Mouse (Mus musculus) MEL (cell line): ENCODE measurements around the gene Ly6g5c. TPM values are rescaled to one million over a fixed set of nuclear protein-coding genes. Genes with fewer than 3 reads are reported as not detected.

Source experiments
- DNase-seq: peaks from one replicate; pipeline ENCODE4 v3.0.0; 2011; ENCODE audit warnings: low read depth, low spot score
- H3K27ac ChIP-seq: 2 replicates; pipeline ENCODE4 v1.5.1; 2012; ENCODE audit warnings: low read depth, mild to moderate bottlenecking, control low read depth, low read length, moderate library complexity; ENCODE audit not compliant: control insufficient read depth
- H3K27me3 ChIP-seq, 2 experiments: fragments of 150-350 bp in 1 of 2; sonication (generic) in 1 of 2; 2 replicates each; pipeline ENCODE4 v1.6.1; 2012; ENCODE audit warnings: low read length in 2 of 2, mild to moderate bottlenecking in 2 of 2, improper control_type of control experiment in 1 of 2, moderate library complexity in 1 of 2; ENCODE audit not compliant: insufficient read depth in 2 of 2, control insufficient read depth in 1 of 2
- H3K36me3 ChIP-seq, 2 experiments: 2 replicates each; pipeline ENCODE4 v1.6.1; 2012 to 2014; ENCODE audit warnings: low read length in 2 of 2, improper control_type of control experiment in 1 of 2, inconsistent platforms in 1 of 2, mild to moderate bottlenecking in 1 of 2; ENCODE audit not compliant: insufficient read depth in 2 of 2, control insufficient read depth in 1 of 2
- H3K4me1 ChIP-seq, 2 experiments: fragments of 150-350 bp in 1 of 2; sonication (generic) in 1 of 2; 2 replicates each; pipeline ENCODE4 v1.6.1; 2012; ENCODE audit warnings: low read length in 2 of 2, improper control_type of control experiment in 1 of 2, mild to moderate bottlenecking in 1 of 2; ENCODE audit not compliant: insufficient read depth in 2 of 2, control insufficient read depth in 1 of 2
- H3K4me3 ChIP-seq, 2 experiments: fragments of 150-350 bp in 1 of 2; sonication (generic) in 1 of 2; 2 replicates each; pipeline ENCODE4 v1.5.1; 2012; ENCODE audit warnings: low read depth in 2 of 2, low read length in 2 of 2, mild to moderate bottlenecking in 2 of 2, moderate library complexity in 2 of 2, control low read depth in 1 of 2, improper control_type of control experiment in 1 of 2; ENCODE audit not compliant: control insufficient read depth in 1 of 2, insufficient read depth in 1 of 2
- H3K79me2 ChIP-seq: 2 replicates; pipeline ENCODE4 v1.6.1; 2012; ENCODE audit warnings: mild to moderate bottlenecking, low read length, moderate library complexity; ENCODE audit not compliant: control insufficient read depth, poor library complexity, insufficient read depth
- H3K9ac ChIP-seq: 2 replicates; pipeline ENCODE4 v1.6.1; 2012; ENCODE audit warnings: low read depth, mild to moderate bottlenecking, control low read depth, low read length, moderate library complexity; ENCODE audit not compliant: control insufficient read depth, poor library complexity, severe bottlenecking
- H3K9me3 ChIP-seq: fragments of 150-350 bp; sonication (generic); replicated peaks from 2 replicates; pipeline ENCODE4 v1.6.1; 2012; ENCODE audit warnings: mild to moderate bottlenecking, low read length, improper control_type of control experiment, moderate library complexity; ENCODE audit not compliant: insufficient read depth
- BHLHE40 ChIP-seq: IDR thresholded peaks from 2 replicates; pipeline ENCODE4 v1.6.1; 2012; ENCODE audit warnings: low read depth, mild to moderate bottlenecking, inconsistent platforms, low read length, improper control_type of control experiment, borderline replicate concordance
- CHD1 ChIP-seq: IDR thresholded peaks from 2 replicates; pipeline ENCODE4 v1.6.1; 2012; ENCODE audit warnings: low read depth, mild to moderate bottlenecking, inconsistent platforms, low read length, improper control_type of control experiment
- CHD2 ChIP-seq: IDR thresholded peaks from 2 replicates; pipeline ENCODE4 v1.6.1; 2011; ENCODE audit warnings: low read length, improper control_type of control experiment
- CTCF ChIP-seq, 3 experiments: IDR thresholded peaks in 2 of 3; conservative IDR thresholded peaks in 1 of 3; 2 replicates each; pipeline ENCODE4 v1.5.1; 2011 to 2012; ENCODE audit warnings: low read length in 3 of 3, low read depth in 2 of 3, mild to moderate bottlenecking in 2 of 3, improper control_type of control experiment in 1 of 3, inconsistent platforms in 1 of 3, mixed read lengths in 1 of 3, moderate library complexity in 1 of 3; ENCODE audit not compliant: control insufficient read depth in 1 of 3, insufficient read depth in 1 of 3, poor library complexity in 1 of 3, severe bottlenecking in 1 of 3
- E2F4 ChIP-seq: IDR thresholded peaks from 2 replicates; pipeline ENCODE4 v1.6.1; 2011; ENCODE audit warnings: low read depth, low read length, improper control_type of control experiment, borderline replicate concordance
- ELF1 ChIP-seq: IDR thresholded peaks from 2 replicates; pipeline ENCODE4 v1.6.1; 2014; ENCODE audit warnings: low read depth, mild to moderate bottlenecking, inconsistent platforms, low read length, improper control_type of control experiment, moderate library complexity
- EP300 ChIP-seq, 2 experiments: IDR thresholded peaks; 2 replicates each; pipeline ENCODE4 v1.6.1; 2011; ENCODE audit warnings: improper control_type of control experiment in 2 of 2, low read length in 2 of 2, low read depth in 1 of 2, mild to moderate bottlenecking in 1 of 2
- ETS1 ChIP-seq: IDR thresholded peaks from 2 replicates; pipeline ENCODE4 v1.6.1; 2012; ENCODE audit warnings: low read depth, mild to moderate bottlenecking, inconsistent platforms, low read length, improper control_type of control experiment, moderate library complexity
- GABPA ChIP-seq: IDR thresholded peaks from 2 replicates; pipeline ENCODE4 v1.6.1; 2012; ENCODE audit warnings: low read depth, mild to moderate bottlenecking, inconsistent platforms, low read length, improper control_type of control experiment, moderate library complexity
- GATA1 ChIP-seq: IDR thresholded peaks from 2 replicates; pipeline ENCODE4 v1.6.1; 2011; ENCODE audit warnings: low read depth, low read length, improper control_type of control experiment
- HCFC1 ChIP-seq: IDR thresholded peaks from 2 replicates; pipeline ENCODE4 v1.6.1; 2012; ENCODE audit warnings: low read depth, mild to moderate bottlenecking, inconsistent platforms, low read length, improper control_type of control experiment, moderate library complexity
- JUND ChIP-seq: IDR thresholded peaks from 2 replicates; pipeline ENCODE4 v1.6.1; 2011; ENCODE audit warnings: low read depth, mild to moderate bottlenecking, improper control_type of control experiment, low read length
- KAT2A ChIP-seq: conservative IDR thresholded peaks from 2 replicates; pipeline ENCODE4 v1.6.1; 2012; ENCODE audit warnings: low read depth, low read length, improper control_type of control experiment, inconsistent platforms
- MAFK ChIP-seq: IDR thresholded peaks from 2 replicates; pipeline ENCODE4 v1.6.1; 2011; ENCODE audit warnings: low read depth, mild to moderate bottlenecking, low read length, improper control_type of control experiment, borderline replicate concordance
- MAX ChIP-seq: IDR thresholded peaks from 2 replicates; pipeline ENCODE4 v1.6.1; 2011; ENCODE audit warnings: low read length, improper control_type of control experiment
- MAZ ChIP-seq: IDR thresholded peaks from 2 replicates; pipeline ENCODE4 v1.6.1; 2012; ENCODE audit warnings: low read depth, mild to moderate bottlenecking, inconsistent platforms, low read length, improper control_type of control experiment
- MEF2A ChIP-seq: IDR thresholded peaks from 2 replicates; pipeline ENCODE4 v1.6.1; 2014; ENCODE audit warnings: low read depth, mild to moderate bottlenecking, inconsistent platforms, low read length, improper control_type of control experiment; ENCODE audit not compliant: poor library complexity, insufficient replicate concordance, severe bottlenecking; ENCODE audit errors: extremely low read depth
- MXI1 ChIP-seq: IDR thresholded peaks from 2 replicates; pipeline ENCODE4 v1.6.1; 2011; ENCODE audit warnings: mild to moderate bottlenecking, low read depth, low read length, improper control_type of control experiment
- MYB ChIP-seq: IDR thresholded peaks from 2 replicates; pipeline ENCODE4 v1.6.1; 2011; ENCODE audit warnings: mild to moderate bottlenecking, low read depth, low read length, improper control_type of control experiment
- NRF1 ChIP-seq: IDR thresholded peaks from 2 replicates; pipeline ENCODE4 v1.6.1; 2014; ENCODE audit warnings: low read depth, mild to moderate bottlenecking, inconsistent platforms, low read length, improper control_type of control experiment, moderate library complexity; ENCODE audit not compliant: poor library complexity, insufficient read depth, severe bottlenecking
- POLR2A ChIP-seq, 2 experiments: IDR thresholded peaks; 2 replicates each; pipeline ENCODE4 v1.6.1; 2011 to 2012; ENCODE audit warnings: low read length in 2 of 2, mild to moderate bottlenecking in 2 of 2, control low read depth in 1 of 2, improper control_type of control experiment in 1 of 2, low read depth in 1 of 2, moderate library complexity in 1 of 2; ENCODE audit not compliant: control insufficient read depth in 1 of 2, insufficient read depth in 1 of 2, poor library complexity in 1 of 2
- POLR2AphosphoS2 ChIP-seq: IDR thresholded peaks from 2 replicates; pipeline ENCODE4 v1.6.1; 2011; ENCODE audit warnings: low read length, improper control_type of control experiment
- POLR2AphosphoS5 ChIP-seq: IDR thresholded peaks from 2 replicates; pipeline ENCODE4 v1.6.1; 2012; ENCODE audit warnings: low read depth, borderline replicate concordance, mild to moderate bottlenecking, inconsistent platforms, low read length, moderate library complexity, mixed read lengths
- RAD21 ChIP-seq: IDR thresholded peaks from 2 replicates; pipeline ENCODE4 v1.6.1; 2011; ENCODE audit warnings: mild to moderate bottlenecking, low read depth, low read length, improper control_type of control experiment
- RCOR1 ChIP-seq: IDR thresholded peaks from 2 replicates; pipeline ENCODE4 v1.6.1; 2012; ENCODE audit warnings: low read depth, mild to moderate bottlenecking, inconsistent platforms, low read length, improper control_type of control experiment
- SIN3A ChIP-seq: IDR thresholded peaks from 2 replicates; pipeline ENCODE4 v1.6.1; 2012; ENCODE audit warnings: low read length, improper control_type of control experiment, inconsistent platforms
- SMC3 ChIP-seq: IDR thresholded peaks from 2 replicates; pipeline ENCODE4 v1.6.1; 2011; ENCODE audit warnings: low read depth, low read length, improper control_type of control experiment
- TAL1 ChIP-seq: IDR thresholded peaks from 2 replicates; pipeline ENCODE4 v1.6.1; 2012; ENCODE audit warnings: mild to moderate bottlenecking, inconsistent platforms, low read length, moderate library complexity, mixed read lengths
- TBP ChIP-seq: IDR thresholded peaks from 2 replicates; pipeline ENCODE4 v1.8.0; 2011; ENCODE audit warnings: low read depth, low read length, improper control_type of control experiment
- UBTF ChIP-seq: IDR thresholded peaks from 2 replicates; pipeline ENCODE4 v1.6.1; 2012; ENCODE audit warnings: low read depth, mild to moderate bottlenecking, inconsistent platforms, low read length, improper control_type of control experiment, moderate library complexity, borderline replicate concordance; ENCODE audit not compliant: insufficient read depth
- USF2 ChIP-seq, 2 experiments: IDR thresholded peaks; 2 replicates each; pipeline ENCODE4 v1.6.1; 2011 to 2012; ENCODE audit warnings: improper control_type of control experiment in 2 of 2, low read length in 2 of 2, borderline replicate concordance in 1 of 2, inconsistent platforms in 1 of 2, low read depth in 1 of 2, mild to moderate bottlenecking in 1 of 2; ENCODE audit not compliant: insufficient read depth in 1 of 2
- ZC3H11A ChIP-seq: IDR thresholded peaks from 2 replicates; pipeline ENCODE4 v1.6.1; 2012; ENCODE audit warnings: low read depth, mild to moderate bottlenecking, inconsistent platforms, low read length, improper control_type of control experiment
- ZKSCAN1 ChIP-seq: IDR thresholded peaks from 2 replicates; pipeline ENCODE4 v1.6.1; 2012; ENCODE audit warnings: low read depth, mild to moderate bottlenecking, inconsistent platforms, low read length, improper control_type of control experiment, moderate library complexity
- ZMIZ1 ChIP-seq: IDR thresholded peaks from 2 replicates; pipeline ENCODE4 v1.6.1; 2012; ENCODE audit warnings: low read depth, mild to moderate bottlenecking, inconsistent platforms, low read length, improper control_type of control experiment, moderate library complexity
- ZNF384 ChIP-seq: IDR thresholded peaks from 2 replicates; pipeline ENCODE4 v1.6.1; 2012; ENCODE audit warnings: low read depth, mild to moderate bottlenecking, inconsistent platforms, low read length, improper control_type of control experiment
- polyA plus RNA-seq, 2 experiments: library from polyadenylated mRNA; stranded (reverse) in 1 of 2; unstranded in 1 of 2; fragments of >175 nt in 1 of 2; fragments of >200 nt in 1 of 2; gene quantifications; 2 replicates each; pipeline versions ENCODE4 v1.2.1 to v1.2.4; 2012; ENCODE audit warnings: low replicate concordance in 2 of 2, low read depth in 1 of 2; ENCODE audit not compliant: insufficient read length in 2 of 2, insufficient read depth in 1 of 2, missing spikeins in 1 of 2
- total RNA-seq: library from RNA; depleted of rRNA; stranded (reverse); fragments of 300-350 nt; gene quantifications from 2 replicates; pipeline ENCODE4 v1.2.3, GENCODE M21; 2012

The Ly6g5c gene
- total and polyA plus RNA-seq, 3 experiments: not detected

- no peaks in the 10 kb centered on the region for H3K9me3 ChIP-seq
- H3K27me3 ChIP-seq: no peaks in the 10 kb centered on the region
- peaks cover 0 to 14% of the 10 kb centered on the region in 2 experiments; a peak in 2 of 4 replicates for H3K36me3 ChIP-seq
- peak within 1 kb of the TSS; percentile 87 for H3K9ac ChIP-seq
- peaks cover 18% of the 10 kb centered on the region for H3K79me2 ChIP-seq
- peak within 1 kb of the TSS; percentile 69 to 94 for H3K4me3 ChIP-seq
- DNase-seq: peak; percentile 96
- peaks cover 5 to 32% of the 10 kb centered on the region in 2 experiments for H3K4me1 ChIP-seq
- H3K27ac ChIP-seq: peak within 1 kb of the TSS; percentile 81
- TF ChIP-seq ZKSCAN1 (no peak), POLR2AphosphoS5 (no peak), SMC3 (no peak), MAFK (no peak), E2F4 (no peak), TBP (peak; percentile 66; the same call in 1 of the 2 replicates), POLR2AphosphoS2 (peak; percentile 88; the same call in 1 of the 2 replicates), KAT2A (no peak; the same call in 1 of the 2 replicates), MAZ (peak; percentile 87; the same call in 1 of the 2 replicates), MYB (no peak), SIN3A (peak; percentile 42), EP300 (IDR thresholded peaks at IDR 0.05; ENCODE audit: low read depth in 1 of 2, low read length in 2 of 2) (peak in 1 of 2 experiments; percentile 15; a peak in 1 of 4 replicates), TAL1 (no peak), CHD1 (peak; percentile 99), GABPA (no peak), UBTF (0 out of 2 replicates have a peak, but pooled peaks have one; percentile 46), MAX (peak; percentile 70), CTCF (IDR thresholded peaks at IDR 0.05 in 2 of 3, conservative IDR thresholded peaks at IDR 0.05 in 1 of 3; ENCODE audit: control insufficient read depth in 1 of 3, insufficient read depth in 1 of 3, low read depth in 2 of 3, low read length in 3 of 3, poor library complexity in 1 of 3, severe bottlenecking in 1 of 3) (peak in 1 of 3 experiments; percentile 3; a peak in 1 of 6 replicates), CHD2 (no peak), ETS1 (peak; percentile 51), ZNF384 (no peak), POLR2A (IDR thresholded peaks at IDR 0.05; ENCODE audit: control insufficient read depth in 1 of 2, insufficient read depth in 1 of 2, low read depth in 1 of 2, low read length in 2 of 2, poor library complexity in 1 of 2) (peak; percentile 73 to 84), RCOR1 (0 out of 2 replicates have a peak, but pooled peaks have one; percentile 15), RAD21 (no peak), BHLHE40 (peak; percentile 8; the same call in 1 of the 2 replicates), ELF1 (no peak), ZC3H11A (no peak), USF2 (IDR thresholded peaks at IDR 0.05; ENCODE audit: borderline replicate concordance in 1 of 2, insufficient read depth in 1 of 2, low read depth in 1 of 2, low read length in 2 of 2) (no peak), JUND (no peak), ZMIZ1 (peak; percentile 89), GATA1 (no peak), HCFC1 (peak; percentile 72), MXI1 (peak; percentile 78), MEF2A (no peak), NRF1 (peak; percentile 42; the same call in 1 of the 2 replicates)
Observed at GRCm38 (mm10) chr17:35088825-35089644, 19.0 kb upstream of the Ly6g5c start, which contains the start of gene Abhd16a. Gene Abhd16a (plus strand): TSS chr17:35089263.
